Mouse (Mus musculus): ENCODE measurements around the gene Tmem190.

- TF ChIP-seq CTCF (IDR thresholded peaks at IDR 0.05; ENCODE audit: extremely low read depth, insufficient read depth, low read length) = no peak
- TF ChIP-seq POLR2A (IDR thresholded peaks at IDR 0.05; ENCODE audit: extremely low read depth, insufficient read depth, low read length) = peak; percentile 98
These were observed 9.8 kb downstream of the Tmem190 start, which contains the start of gene Rpl28 for GRCm38 (mm10) chr7:4792278-4793212.
